Mouse (Mus musculus) ES-Bruce4 (cell line): Measurements from ENCODE around the gene Slc7a6. TPM values are rescaled to one million over a fixed set of nuclear protein-coding genes. Genes with fewer than 3 reads are reported as not detected.
A peak's percentile ranks its signal among the peaks of the same experiment; 100 is the strongest.

Experiments
- H3K27ac ChIP-seq: 2 replicates; pipeline ENCODE4 v1.5.1; 2012; ENCODE audit warnings: low read length, inconsistent platforms; ENCODE audit not compliant: insufficient read depth
- H3K27me3 ChIP-seq: 2 replicates; pipeline ENCODE4 v1.6.1; 2012; ENCODE audit warnings: mild to moderate bottlenecking, low read length, inconsistent platforms; ENCODE audit not compliant: control insufficient read depth, poor library complexity, insufficient read depth, severe bottlenecking
- H3K36me3 ChIP-seq: 2 replicates; pipeline ENCODE4 v1.6.1; 2012; ENCODE audit warnings: inconsistent platforms, mild to moderate bottlenecking, low read length, moderate library complexity; ENCODE audit not compliant: control insufficient read depth, poor library complexity, insufficient read depth, severe bottlenecking
- H3K4me1 ChIP-seq: one replicate; pipeline ENCODE4 v1.8.1; 2011; ENCODE audit warnings: low read length; ENCODE audit not compliant: control insufficient read depth, insufficient read depth
- H3K4me3 ChIP-seq: 2 replicates; pipeline ENCODE4 v1.5.1; 2011; ENCODE audit warnings: low read depth, mild to moderate bottlenecking, low read length
- H3K9ac ChIP-seq: 2 replicates; pipeline ENCODE4 v1.6.1; 2012; ENCODE audit warnings: low read depth, mild to moderate bottlenecking, inconsistent platforms; ENCODE audit not compliant: poor library complexity, severe bottlenecking
- H3K9me3 ChIP-seq: replicated peaks from 2 replicates; pipeline ENCODE4 v1.6.1; 2012; ENCODE audit warnings: mild to moderate bottlenecking, low read length, inconsistent platforms; ENCODE audit not compliant: control insufficient read depth, poor library complexity, insufficient read depth, severe bottlenecking
- CTCF ChIP-seq: IDR thresholded peaks from one replicate; pipeline ENCODE4 v1.8.1; 2011; ENCODE audit warnings: low read depth, low read length
- EP300 ChIP-seq: IDR thresholded peaks from 2 replicates; pipeline ENCODE4 v1.6.1; 2011; ENCODE audit warnings: low read depth, low read length; ENCODE audit not compliant: insufficient read depth
- POLR2A ChIP-seq: IDR thresholded peaks from one replicate; pipeline ENCODE4 v1.8.1; 2011; ENCODE audit warnings: low read length; ENCODE audit not compliant: insufficient read depth
- polyA plus RNA-seq: library from polyadenylated mRNA; stranded (reverse); fragments of >200 nt; gene quantifications from 2 replicates; pipeline ENCODE4 v1.2.4, GENCODE M21; 2011; ENCODE audit warnings: low read depth; ENCODE audit not compliant: missing spikeins, insufficient read depth, insufficient read length

Gene Slc7a6
- 75.7 and 82.1 TPM in 2 replicates for polyA plus RNA-seq

DNA sequence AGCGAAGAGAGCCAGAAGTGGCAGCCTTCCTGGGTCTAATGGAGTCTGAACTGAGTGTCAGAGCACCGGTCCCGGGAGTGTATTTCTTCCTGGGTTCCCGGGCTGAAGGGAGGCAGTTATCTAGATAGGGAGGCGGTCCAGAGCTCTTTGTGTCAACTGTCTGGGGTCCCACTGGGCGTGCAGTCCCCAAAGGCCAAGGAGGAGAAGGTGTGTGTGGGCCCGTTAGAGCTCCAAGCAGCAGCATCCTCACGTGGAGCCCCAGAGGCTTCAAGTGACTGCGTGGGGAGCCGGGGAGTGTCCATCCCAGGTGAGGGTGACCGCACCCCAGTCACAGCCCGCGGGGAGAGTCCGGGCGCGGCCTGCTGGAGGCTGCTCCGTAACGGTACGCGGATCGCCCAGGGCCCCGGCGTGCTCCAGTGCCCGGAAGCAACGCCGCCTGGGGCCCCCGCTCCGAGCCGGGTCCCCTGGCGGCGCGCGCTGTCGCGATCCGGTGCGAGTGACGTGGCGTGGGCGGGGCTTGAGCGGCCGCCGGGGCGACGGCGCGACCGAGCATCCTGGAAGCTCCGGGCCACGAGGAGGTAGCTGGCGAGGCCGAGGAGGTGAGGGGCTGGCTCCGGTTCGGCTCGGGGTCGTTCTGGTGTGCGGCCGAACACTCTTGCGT, at the start of gene Slc7a6:
Gene Slc7a6, plus strand, starts transcription at position 502 of the 661 bp plus-strand sequence.
- H3K27ac ChIP-seq, result 0 out of 2 replicates have a peak within 1 kb of the TSS, but pooled peaks have one; percentile 7
- no peak for TF ChIP-seq CTCF
- TF ChIP-seq POLR2A, result no peak
- TF ChIP-seq EP300, result no peak
- peak within 1 kb of the TSS; percentile 84 for H3K9ac ChIP-seq
- no peaks in the 10 kb centered on the region for H3K9me3 ChIP-seq
- H3K27me3 ChIP-seq, result 0 out of 2 replicates have a peak, but pooled peaks cover 2% of the 10 kb centered on the region
- H3K4me1 ChIP-seq, result peaks cover 2% of the 10 kb centered on the region
- peaks cover 8% of the 10 kb centered on the region; the same call in 1 of the 2 replicates for H3K36me3 ChIP-seq
- peak within 1 kb of the TSS; percentile 86 for H3K4me3 ChIP-seq

GRCm38 (mm10) chr8:106123443-106123842, 45.2 kb upstream of the Slc7a6 start:
- Histone ChIP-seq H3K36me3 (peaks cover 24% of the 10 kb centered on the region), H3K27ac (no peak overlapping the region), H3K9ac (no peak overlapping the region), H3K4me3 (no peak overlapping the region), H3K27me3 (no peaks in the 10 kb centered on the region), H3K9me3 (no peaks in the 10 kb centered on the region), H3K4me1 (no peaks in the 10 kb centered on the region)
- TF ChIP-seq EP300, result no peak
- TF ChIP-seq CTCF, result no peak
- TF ChIP-seq POLR2A, result no peak

DNA sequence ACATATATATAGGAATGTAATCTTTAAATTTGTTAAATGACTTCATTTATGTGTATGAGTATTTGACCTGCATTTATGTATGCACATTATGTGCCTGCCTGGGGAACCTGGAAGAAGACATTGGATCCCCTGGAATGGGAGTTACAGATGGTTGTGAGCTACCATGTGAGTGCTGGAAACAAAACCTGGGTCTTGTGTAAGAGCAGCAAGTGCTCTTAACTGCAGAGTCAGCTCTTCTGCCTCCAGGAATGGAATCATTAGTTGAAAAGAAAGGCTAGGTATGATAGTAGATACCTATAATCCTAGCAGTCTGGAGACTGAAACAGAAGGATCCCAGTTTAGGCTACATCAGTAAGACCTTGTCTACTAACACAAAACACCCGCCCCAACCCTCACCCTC, 42.6 kb upstream of the Slc7a6 start:
- Histone ChIP-seq H3K4me3 (no peak overlapping the region), H3K9me3 (no peaks in the 10 kb centered on the region), H3K9ac (no peak overlapping the region), H3K36me3 (peaks cover 34% of the 10 kb centered on the region), H3K27ac (no peak overlapping the region), H3K4me1 (no peaks in the 10 kb centered on the region), H3K27me3 (no peaks in the 10 kb centered on the region)
- TF ChIP-seq CTCF, result no peak
- no peak for TF ChIP-seq POLR2A
- TF ChIP-seq EP300, result no peak

GRCm38 (mm10) chr8:106127054-106127453, 41.6 kb upstream of the Slc7a6 start:
- TF ChIP-seq CTCF (no peak), EP300 (no peak), POLR2A (no peak)
- no peaks in the 10 kb centered on the region for H3K9me3 ChIP-seq
- peaks cover 44% of the 10 kb centered on the region for H3K36me3 ChIP-seq
- no peak overlapping the region for H3K4me3 ChIP-seq
- H3K9ac ChIP-seq, result no peak overlapping the region
- no peaks in the 10 kb centered on the region for H3K27me3 ChIP-seq
- H3K4me1 ChIP-seq, result no peaks in the 10 kb centered on the region
- no peak overlapping the region for H3K27ac ChIP-seq

DNA sequence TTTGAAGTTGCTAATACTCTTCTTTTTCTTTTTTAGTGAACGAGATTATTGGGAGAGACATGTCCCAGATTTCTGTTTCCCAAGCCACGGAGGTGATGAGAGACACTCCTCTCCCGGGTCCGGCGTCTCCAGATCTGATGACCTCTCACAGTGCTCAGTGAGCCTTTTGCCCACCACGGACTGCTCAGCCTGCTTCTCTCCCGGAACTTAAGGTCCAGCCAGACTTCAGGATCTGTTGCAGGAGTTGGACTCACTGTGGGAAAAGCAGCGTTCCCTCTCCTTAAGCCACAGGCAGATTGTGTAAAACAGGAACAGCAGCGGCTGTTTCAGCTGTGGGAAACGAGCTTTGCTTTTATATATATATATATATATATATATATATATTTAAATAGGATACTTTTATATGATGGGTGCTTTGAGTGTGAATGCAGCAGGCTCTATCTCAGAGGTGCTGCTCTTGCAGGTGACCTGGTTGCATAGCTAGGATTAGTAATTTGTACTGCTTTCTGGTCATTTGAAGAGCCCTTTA, 40.7 kb upstream of the Slc7a6 start:
- Histone ChIP-seq H3K4me3 (no peak overlapping the region), H3K9me3 (no peaks in the 10 kb centered on the region), H3K36me3 (peaks cover 47% of the 10 kb centered on the region), H3K9ac (no peak overlapping the region), H3K27ac (no peak overlapping the region), H3K27me3 (no peaks in the 10 kb centered on the region), H3K4me1 (no peaks in the 10 kb centered on the region)
- TF ChIP-seq POLR2A, result no peak
- no peak for TF ChIP-seq CTCF
- no peak for TF ChIP-seq EP300

- Histone ChIP-seq H3K27me3 (no peaks in the 10 kb centered on the region), H3K9me3 (no peaks in the 10 kb centered on the region), H3K4me3 (no peak overlapping the region), H3K9ac (no peak overlapping the region), H3K4me1 (peaks cover 7% of the 10 kb centered on the region), H3K36me3 (peaks cover 47% of the 10 kb centered on the region), H3K27ac (no peak overlapping the region)
- TF ChIP-seq CTCF, result no peak
- no peak for TF ChIP-seq POLR2A
- no peak for TF ChIP-seq EP300
Measured at GRCm38 (mm10) chr8:106129232-106129930, 39.3 kb upstream of the Slc7a6 start.
